Mouse (Mus musculus): Measurements from ENCODE around the gene Tbata. TPM values are rescaled to one million over a fixed set of nuclear protein-coding genes. Genes with fewer than 3 reads are reported as not detected.

The Tbata gene
- polyA plus RNA-seq, 1 experiment from 2014 or later: not detected

GRCm38 (mm10) chr10:61179927-61180326, 8.2 kb downstream of the Tbata start:
- peaks cover 14% of the 10 kb centered on the region; the same call in 1 of the 2 replicates for H3K27me3 ChIP-seq (ENCODE audit: insufficient read depth, low read length)

GRCm38 (mm10) chr10:61187001-61187400, 15.2 kb downstream of the Tbata start:
- DNase-seq (no peak), ATAC-seq (no peak)
- H3K9ac ChIP-seq (replicated peaks): no peak overlapping the region
- H3K4me2 ChIP-seq (ENCODE audit: low read depth, low read length): no peak overlapping the region
- no peaks in the 10 kb centered on the region for H3K27me3 ChIP-seq (ENCODE audit: insufficient read depth, low read length)
- no peaks in the 10 kb centered on the region for H3K36me3 ChIP-seq (replicated peaks; ENCODE audit: insufficient read depth, low read length)
- H3K4me3 ChIP-seq (ENCODE audit: low read depth, low read length): no peak overlapping the region
- WGBS (ENCODE audit: insufficient replicate concordance): 65% methylated on average over 3 of the region's 3 CpGs
- H3K9me3 ChIP-seq (ENCODE audit: low read length): no peaks in the 10 kb centered on the region
- no peaks in the 10 kb centered on the region for H3K4me1 ChIP-seq (ENCODE audit: insufficient read depth)
- TF ChIP-seq CTCF (IDR thresholded peaks at IDR 0.05; ENCODE audit: low read depth) (no peak), EP300 (IDR thresholded peaks at IDR 0.05; ENCODE audit: low read depth) (no peak)
- no peak overlapping the region for H3K27ac ChIP-seq (ENCODE audit: low read depth)

More at GRCm38 (mm10) chr10:61179927-61180326, 8.2 kb downstream of the Tbata start:
- DNase-seq: no peak
- Histone ChIP-seq H3K4me3 (ENCODE audit: low read depth, low read length) (no peak overlapping the region), H3K4me1 (ENCODE audit: insufficient read depth) (peaks cover 4% of the 10 kb centered on the region; the same call in 1 of the 2 replicates), H3K9me3 (ENCODE audit: low read length) (no peaks in the 10 kb centered on the region), H3K9ac (replicated peaks) (no peak overlapping the region), H3K36me3 (replicated peaks; ENCODE audit: insufficient read depth, low read length) (no peaks in the 10 kb centered on the region), H3K4me2 (ENCODE audit: low read depth, low read length) (no peak overlapping the region), H3K27ac (ENCODE audit: low read depth) (no peak overlapping the region)
- TF ChIP-seq CTCF (IDR thresholded peaks at IDR 0.05; ENCODE audit: low read depth) (no peak), EP300 (IDR thresholded peaks at IDR 0.05; ENCODE audit: low read depth) (no peak)
- ATAC-seq: no peak
- 69% methylated on average over 6 of the region's 6 CpGs for WGBS (ENCODE audit: insufficient replicate concordance)

GRCm38 (mm10) chr10:61188010-61188409, 16.3 kb downstream of the Tbata start:
- no peak overlapping the region for H3K9ac ChIP-seq (replicated peaks)
- no peaks in the 10 kb centered on the region for H3K36me3 ChIP-seq (replicated peaks; ENCODE audit: insufficient read depth, low read length)
- H3K27ac ChIP-seq (ENCODE audit: low read depth): no peak overlapping the region
- H3K4me3 ChIP-seq (ENCODE audit: low read depth, low read length): no peak overlapping the region
- no peak overlapping the region for H3K4me2 ChIP-seq (ENCODE audit: low read depth, low read length)
- ATAC-seq (no peak), DNase-seq (no peak)
- no peaks in the 10 kb centered on the region for H3K9me3 ChIP-seq (ENCODE audit: low read length)
- 43% methylated on average over 3 of the region's 3 CpGs for WGBS (ENCODE audit: insufficient replicate concordance)
- H3K4me1 ChIP-seq (ENCODE audit: insufficient read depth): no peaks in the 10 kb centered on the region
- TF ChIP-seq CTCF (IDR thresholded peaks at IDR 0.05; ENCODE audit: low read depth) (no peak), EP300 (IDR thresholded peaks at IDR 0.05; ENCODE audit: low read depth) (no peak)
- H3K27me3 ChIP-seq (ENCODE audit: insufficient read depth, low read length): no peaks in the 10 kb centered on the region

GRCm38 (mm10) chr10:61194611-61195010, 22.9 kb downstream of the Tbata start:
- 77% methylated on average over 9 of the region's 9 CpGs for WGBS (ENCODE audit: insufficient replicate concordance)
- Histone ChIP-seq H3K9ac (replicated peaks) (no peak overlapping the region), H3K4me2 (ENCODE audit: low read depth, low read length) (no peak overlapping the region), H3K36me3 (replicated peaks; ENCODE audit: insufficient read depth, low read length) (no peaks in the 10 kb centered on the region), H3K27ac (ENCODE audit: low read depth) (no peak overlapping the region), H3K4me3 (ENCODE audit: low read depth, low read length) (no peak overlapping the region), H3K9me3 (ENCODE audit: low read length) (no peaks in the 10 kb centered on the region), H3K4me1 (ENCODE audit: insufficient read depth) (no peaks in the 10 kb centered on the region), H3K27me3 (ENCODE audit: insufficient read depth, low read length) (no peaks in the 10 kb centered on the region)
- no peak for TF ChIP-seq EP300 (IDR thresholded peaks at IDR 0.05; ENCODE audit: low read depth)
- no peak for ATAC-seq
- DNase-seq: no peak

GRCm38 (mm10) chr10:61195216-61195615, 23.5 kb downstream of the Tbata start:
- H3K9ac ChIP-seq (replicated peaks): no peak overlapping the region
- H3K4me1 ChIP-seq (ENCODE audit: insufficient read depth): peaks cover 3% of the 10 kb centered on the region
- no peaks in the 10 kb centered on the region for H3K36me3 ChIP-seq (replicated peaks; ENCODE audit: insufficient read depth, low read length)
- DNase-seq: no peak
- H3K27ac ChIP-seq (ENCODE audit: low read depth): no peak overlapping the region
- no peaks in the 10 kb centered on the region for H3K9me3 ChIP-seq (ENCODE audit: low read length)
- H3K4me3 ChIP-seq (ENCODE audit: low read depth, low read length): no peak overlapping the region
- ATAC-seq: no peak
- no peak overlapping the region for H3K4me2 ChIP-seq (ENCODE audit: low read depth, low read length)
- TF ChIP-seq CTCF (IDR thresholded peaks at IDR 0.05; ENCODE audit: low read depth): no peak
- no peak for TF ChIP-seq EP300 (IDR thresholded peaks at IDR 0.05; ENCODE audit: low read depth)
- WGBS (ENCODE audit: insufficient replicate concordance): 75% methylated on average over 8 of the region's 8 CpGs
- H3K27me3 ChIP-seq (ENCODE audit: insufficient read depth, low read length): no peaks in the 10 kb centered on the region

GRCm38 (mm10) chr10:61195718-61196291, 24.1 kb downstream of the Tbata start:
- Histone ChIP-seq H3K4me3 (ENCODE audit: low read depth, low read length) (no peak overlapping the region), H3K27ac (ENCODE audit: low read depth) (no peak overlapping the region), H3K4me2 (ENCODE audit: low read depth, low read length) (no peak overlapping the region), H3K4me1 (ENCODE audit: insufficient read depth) (peaks cover 3% of the 10 kb centered on the region), H3K36me3 (replicated peaks; ENCODE audit: insufficient read depth, low read length) (no peaks in the 10 kb centered on the region), H3K9ac (replicated peaks) (no peak overlapping the region), H3K9me3 (ENCODE audit: low read length) (no peaks in the 10 kb centered on the region), H3K27me3 (ENCODE audit: insufficient read depth, low read length) (no peaks in the 10 kb centered on the region)
- ATAC-seq (no peak), DNase-seq (no peak)
- TF ChIP-seq EP300 (IDR thresholded peaks at IDR 0.05; ENCODE audit: low read depth) (no peak), CTCF (IDR thresholded peaks at IDR 0.05; ENCODE audit: low read depth) (no peak)
- 72% methylated on average over 5 of the region's 5 CpGs for WGBS (ENCODE audit: insufficient replicate concordance)

All from liver, postnatal 0 days (tissue).